Mouse (Mus musculus): ENCODE measurements at regions not wholly inside any gene's neighbourhood (a gene's known extent, or its start where the extent isn't known, plus 50 kb on each side); places are given as distances from the start of the nearest gene placed in this dataset.

DNA sequence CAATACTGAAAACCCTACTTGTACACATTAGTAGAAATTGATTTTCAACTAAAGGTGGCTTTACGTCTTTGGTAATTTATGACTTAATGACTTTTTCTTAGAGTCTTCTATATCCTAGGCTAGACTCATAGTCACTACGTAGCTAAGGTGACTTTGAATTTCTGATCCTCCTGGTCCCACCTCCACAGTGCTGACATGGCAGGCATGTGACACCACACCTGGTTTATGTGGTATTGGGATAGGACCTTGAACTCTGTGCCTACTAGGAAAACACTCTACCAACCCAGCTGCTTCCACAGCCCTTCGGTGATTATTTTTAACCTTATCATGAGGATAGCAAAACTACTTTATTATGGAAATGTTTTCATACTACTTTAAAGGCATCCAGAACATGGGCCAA, 51.5 kb upstream of the D7Ertd443e start:
- no peak for DNase-seq

DNA sequence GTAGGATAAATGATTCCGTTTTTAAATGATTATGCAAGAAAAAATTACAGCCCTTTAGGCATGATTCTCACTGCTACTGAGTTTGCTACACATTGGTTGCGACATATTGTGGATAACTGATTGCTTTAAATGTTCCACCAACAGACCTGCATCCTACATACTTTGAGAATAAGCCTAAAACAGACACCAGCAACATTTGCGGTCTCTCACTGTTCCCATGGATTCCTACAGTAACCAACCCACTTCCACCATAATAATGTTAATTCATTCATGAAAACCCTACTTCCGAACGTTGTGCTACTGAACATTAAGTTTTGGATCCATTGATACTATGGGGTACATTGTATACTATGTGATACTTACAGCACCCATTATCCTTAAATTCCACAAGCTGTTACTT, 53.8 kb upstream of the D7Ertd443e start:
- DNase-seq = no peak

DNA sequence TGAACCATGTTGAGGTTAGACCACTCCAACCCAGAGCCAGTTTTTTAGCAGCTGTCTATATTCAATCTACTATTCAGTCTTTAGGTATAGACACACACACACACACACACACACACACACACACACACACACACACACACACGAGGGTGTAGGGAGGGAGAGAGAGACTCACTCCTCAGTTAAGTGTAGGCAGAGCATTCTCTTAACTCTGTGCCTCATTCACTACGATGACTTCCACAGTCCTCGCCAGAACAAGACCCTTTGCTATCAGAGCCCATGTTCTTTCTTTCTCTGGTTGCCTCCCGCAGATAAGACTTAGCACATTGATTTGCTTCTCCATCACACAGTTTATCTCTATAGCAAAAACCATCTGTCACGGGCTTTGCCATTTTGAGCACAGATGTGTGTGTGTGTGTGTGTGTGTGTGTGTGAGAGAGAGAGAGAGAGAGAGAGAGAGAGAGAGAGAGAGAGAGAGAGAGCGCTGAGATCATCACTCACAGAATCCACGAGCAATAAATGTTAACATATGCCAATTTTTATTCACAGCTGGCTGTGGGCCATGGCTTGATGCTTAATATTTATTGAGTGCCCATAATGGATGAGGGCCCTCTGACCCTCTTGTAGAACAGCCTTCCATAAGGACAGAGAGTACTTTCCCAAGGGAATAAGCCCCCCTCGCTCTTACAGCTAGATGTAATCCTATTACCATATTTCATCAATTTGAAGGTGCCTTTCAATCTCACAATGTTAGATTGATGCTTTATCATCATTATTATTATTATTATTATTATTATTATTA, 59.7 kb upstream of the D7Ertd443e start:
- DNase-seq = no peak

DNA sequence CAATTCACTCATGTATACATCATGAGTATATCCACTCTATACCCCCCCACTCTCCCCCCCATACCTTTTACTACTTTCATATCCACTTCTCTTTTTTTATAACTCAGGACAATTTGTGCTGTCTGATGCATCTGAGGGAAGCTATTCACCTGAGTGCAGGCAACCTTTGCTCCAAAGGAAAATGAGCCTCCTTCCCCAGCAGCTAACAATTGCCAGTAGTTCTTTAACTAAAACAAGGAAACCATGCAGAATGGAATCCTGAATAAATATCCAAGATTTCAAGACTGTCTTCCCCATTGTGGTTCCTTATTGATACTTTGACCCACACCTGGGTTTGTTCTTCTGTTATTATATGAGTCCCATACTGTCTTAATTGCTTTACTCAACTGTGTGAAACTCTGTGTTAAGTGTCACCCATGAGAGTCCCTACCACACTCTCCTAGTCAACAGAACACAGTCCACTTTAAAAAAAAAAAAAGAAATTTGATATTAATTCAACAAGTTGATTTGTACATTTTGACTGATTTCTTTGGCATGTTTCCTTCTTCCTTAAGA, 62.3 kb upstream of the D7Ertd443e start:
- no peak for DNase-seq

DNA sequence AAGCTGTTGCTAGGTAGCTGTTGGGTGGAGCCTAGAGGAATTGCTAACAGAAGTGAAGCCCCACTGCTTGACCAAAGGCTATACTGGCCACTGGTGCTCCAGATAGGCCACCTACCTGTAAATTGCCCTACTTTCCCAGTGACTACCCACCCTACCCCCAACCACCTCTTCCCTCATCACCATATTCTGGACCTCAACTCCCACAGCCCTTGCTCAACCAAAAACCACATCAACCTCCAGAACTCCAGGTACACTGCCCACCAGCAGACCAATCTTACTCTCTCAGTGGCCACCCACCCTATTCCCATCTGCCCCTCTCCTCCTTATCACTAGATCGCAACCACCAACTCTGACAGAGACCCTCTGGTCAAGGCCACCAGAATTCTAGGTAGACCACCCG, 63.4 kb upstream of the D7Ertd443e start:
- DNase-seq = no peak

DNA sequence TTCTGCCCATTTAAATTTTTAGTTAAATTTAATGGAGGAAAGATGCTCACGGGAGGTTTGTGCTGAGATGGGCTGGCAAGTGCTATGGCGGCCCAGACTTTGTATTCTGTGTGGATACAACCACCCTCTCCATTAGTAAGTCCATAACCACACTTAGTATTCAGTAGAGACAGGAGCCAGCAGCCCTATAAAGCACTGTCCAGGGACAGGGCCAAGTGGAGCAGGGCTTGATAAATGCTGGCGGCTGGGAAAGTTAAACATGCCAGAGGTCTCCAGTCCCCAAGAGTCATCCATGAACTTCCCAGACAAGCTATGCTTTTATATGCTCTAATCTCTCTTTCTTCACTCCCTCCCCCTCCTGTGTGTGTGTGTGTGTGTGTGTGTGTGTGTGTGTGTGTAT, 77.2 kb upstream of the D7Ertd443e start:
- peak; percentile 5 to 8 for DNase-seq

DNA sequence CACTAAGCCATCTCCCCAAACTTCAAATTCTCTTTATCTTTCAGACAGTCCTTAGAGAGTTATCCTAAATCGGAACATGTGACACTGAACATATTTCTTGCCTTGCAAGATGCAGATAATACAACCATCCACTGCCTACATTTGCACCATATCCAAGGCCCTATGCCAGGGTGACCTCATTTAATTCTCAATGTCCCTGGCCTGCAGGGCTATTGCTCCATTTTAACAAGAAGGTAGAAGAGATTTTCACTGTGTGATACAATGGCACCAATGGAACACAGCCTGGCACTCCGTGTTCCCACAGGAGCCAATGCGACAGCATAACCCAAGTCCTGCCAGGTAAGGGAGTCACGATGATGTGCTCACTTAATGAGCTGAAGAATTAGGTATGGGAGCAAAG, 77.9 kb upstream of the D7Ertd443e start:
- DNase-seq = no peak

DNA sequence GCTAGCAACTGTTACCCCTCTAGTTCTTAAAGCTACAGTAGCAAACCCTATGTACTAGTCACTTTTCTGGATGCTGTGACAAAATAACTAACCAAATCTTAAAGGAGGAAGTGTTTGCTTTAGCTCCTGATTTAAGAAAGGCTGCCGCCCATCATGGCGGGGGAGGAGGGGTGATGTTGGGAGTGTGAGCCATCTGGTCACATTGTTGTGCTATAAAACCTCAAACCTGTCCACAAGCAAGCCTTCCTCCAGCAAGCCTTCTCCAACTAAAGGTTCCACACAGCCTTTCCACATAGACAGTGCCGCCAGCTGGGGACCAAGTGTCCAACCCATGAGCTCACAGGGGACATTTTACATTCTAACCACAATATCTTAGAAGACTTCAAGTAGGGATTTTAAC, 81.8 kb upstream of the D7Ertd443e start:
- DNase-seq = no peak

DNA sequence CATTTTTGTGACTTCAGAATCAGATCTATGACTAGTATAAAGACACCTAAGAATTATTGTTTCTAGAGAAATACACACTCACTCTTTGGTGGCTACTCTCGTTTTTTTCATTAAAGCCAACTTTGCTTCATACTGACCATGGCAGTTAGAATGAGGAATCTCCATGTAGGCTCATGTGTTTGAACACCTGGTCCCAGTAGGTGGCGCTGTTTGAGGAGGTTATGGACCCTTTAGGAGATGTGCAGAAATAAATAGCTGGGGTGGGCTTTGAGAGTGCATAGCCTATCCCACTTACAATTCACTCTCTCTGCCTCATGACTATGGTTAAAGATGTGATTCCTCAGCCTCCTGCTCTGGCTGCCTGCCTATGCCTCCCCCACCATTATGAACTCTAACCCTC, 85.8 kb upstream of the D7Ertd443e start:
- DNase-seq = peak; percentile 63 to 67

DNA sequence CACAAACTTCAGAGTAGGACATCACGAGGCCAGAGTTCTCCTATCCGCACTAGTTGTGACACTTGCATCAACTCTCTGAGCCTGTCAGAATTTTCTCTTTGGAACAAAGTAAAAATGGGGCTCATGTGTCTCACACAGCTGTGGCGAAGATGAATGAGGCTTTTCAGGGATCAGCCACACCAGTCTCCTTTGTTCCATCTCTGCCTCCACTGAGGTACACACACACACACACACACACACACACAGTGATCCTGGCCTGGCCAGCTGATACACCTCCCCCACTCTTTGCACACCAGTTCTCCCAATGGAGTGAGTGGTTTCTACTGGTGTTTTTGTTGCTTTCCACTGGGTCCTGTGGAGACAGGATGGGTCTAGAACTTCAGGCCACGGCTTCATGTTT, 105.9 kb upstream of the D7Ertd443e start:
- no peak for DNase-seq

DNA sequence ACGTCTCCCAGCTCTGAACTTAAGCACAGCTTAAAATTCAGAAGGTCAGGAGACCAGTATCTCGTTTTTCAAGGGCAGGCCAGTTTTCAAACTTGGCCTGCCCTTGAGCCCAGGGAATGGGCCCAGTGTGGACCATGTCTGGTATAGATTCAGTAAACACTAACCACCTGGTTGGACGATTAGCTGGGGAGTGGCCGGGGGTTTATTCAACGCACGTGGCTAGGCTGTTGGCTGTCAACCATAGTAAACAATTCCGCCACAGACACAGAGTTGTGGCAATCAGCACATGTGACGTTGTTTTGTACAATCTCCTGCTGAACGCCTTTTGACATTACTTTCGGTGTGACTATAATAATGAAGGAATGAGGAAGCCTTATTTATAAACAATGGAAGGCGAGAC, 111.8 kb upstream of the D7Ertd443e start:
- peak in 1 of 2 experiments; percentile 19 for DNase-seq

DNA sequence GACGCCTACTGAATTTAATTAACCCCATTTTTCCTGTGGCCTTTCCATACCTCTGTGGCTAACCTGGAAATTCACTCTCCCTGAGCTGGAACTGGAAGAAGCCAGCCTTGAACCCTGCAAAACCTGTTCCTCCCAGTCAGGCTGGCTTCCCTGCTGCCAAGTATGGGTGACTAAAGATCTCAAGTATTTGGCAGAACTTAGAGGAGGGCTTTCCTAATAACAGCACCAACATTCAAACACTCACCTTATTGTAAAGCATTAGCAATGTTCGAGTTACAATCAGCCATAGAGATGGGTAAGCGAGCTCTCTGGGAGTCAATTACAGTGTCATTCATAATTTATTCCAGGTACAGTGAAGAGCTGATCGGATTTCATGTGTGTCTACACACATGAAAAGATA, 112.4 kb upstream of the D7Ertd443e start:
- peak in 1 of 2 experiments; percentile 17 for DNase-seq

DNA sequence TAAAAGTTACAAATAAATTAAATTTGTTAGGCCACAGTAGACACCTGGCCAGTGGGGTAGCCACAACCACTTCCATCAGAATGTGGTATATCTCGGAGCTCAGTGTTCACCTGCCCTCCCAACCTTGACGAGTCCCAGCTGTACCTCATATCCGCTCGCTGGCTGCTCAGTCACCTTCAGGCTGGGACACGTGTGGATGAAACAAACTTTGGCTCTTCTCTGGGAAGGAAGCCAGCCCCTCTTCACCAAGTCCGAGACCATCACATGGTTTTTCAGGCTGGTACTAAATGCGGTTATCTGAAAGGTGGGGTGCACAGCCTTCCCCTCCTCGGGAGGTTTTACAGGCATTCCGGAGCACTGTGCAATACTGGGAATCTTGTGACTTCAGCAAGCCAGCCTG, 113.3 kb upstream of the D7Ertd443e start:
- DNase-seq = peak; percentile 30 to 54

DNA sequence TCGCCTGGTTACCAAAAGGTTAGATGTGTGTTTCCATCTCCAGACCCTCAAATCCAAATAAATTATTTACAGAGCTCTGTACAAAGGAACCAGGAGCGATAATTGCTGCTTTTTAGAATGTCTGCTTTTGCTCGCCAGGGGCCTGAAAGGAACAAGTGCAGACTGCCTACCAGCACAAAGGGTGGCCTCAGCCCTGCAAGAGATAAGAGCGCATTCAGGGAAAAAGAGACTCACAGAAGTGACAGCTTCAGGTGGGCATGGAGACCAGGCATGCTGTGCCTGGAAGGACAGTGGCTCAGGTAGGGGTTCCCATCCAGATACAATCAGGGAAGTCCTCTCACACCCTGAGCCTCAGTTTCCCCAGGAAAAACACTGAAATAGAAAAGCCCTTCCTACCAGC, 114.0 kb upstream of the D7Ertd443e start:
- DNase-seq = peak; percentile 6 to 23

DNA sequence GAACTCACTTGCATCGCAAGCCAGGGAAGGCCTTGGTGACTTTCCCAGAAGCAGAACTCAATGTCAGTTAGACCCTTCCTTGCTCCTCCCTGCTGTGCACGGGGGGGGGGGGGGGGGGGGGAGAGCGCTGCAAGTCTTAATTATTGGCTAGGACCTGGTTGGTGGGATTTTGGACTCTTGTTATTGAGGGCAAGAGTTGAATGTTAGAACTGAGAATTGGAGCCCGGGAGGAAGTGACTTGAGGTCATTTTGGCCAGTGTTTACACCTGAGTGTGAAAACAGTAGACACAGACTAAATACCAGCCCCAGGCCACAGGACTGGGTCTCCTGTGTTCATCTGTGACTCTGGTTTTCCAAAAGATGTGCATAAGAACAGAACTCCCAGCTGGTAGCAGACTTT, 114.7 kb upstream of the D7Ertd443e start:
- DNase-seq = peak in 1 of 2 experiments; percentile 8

DNA sequence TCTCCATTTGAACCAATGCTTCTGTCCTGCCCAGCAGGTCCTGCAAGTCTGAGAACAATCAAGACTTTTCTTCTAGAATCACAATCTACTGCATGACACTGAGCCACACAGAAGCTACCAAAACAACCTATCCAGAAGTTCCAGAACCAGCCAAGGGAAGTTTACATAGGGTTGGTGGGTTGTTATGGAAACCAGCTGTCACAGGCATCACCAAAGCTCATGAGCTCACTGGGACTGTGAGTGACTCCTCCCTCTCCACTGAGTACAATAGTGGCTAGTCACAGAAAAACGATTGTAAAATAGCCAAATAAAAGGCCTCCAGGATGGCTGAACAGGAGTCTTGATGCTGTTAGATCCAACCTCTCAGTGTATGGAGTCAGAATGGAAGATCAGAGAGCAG, 115.6 kb upstream of the D7Ertd443e start:
- no peak for DNase-seq

DNA sequence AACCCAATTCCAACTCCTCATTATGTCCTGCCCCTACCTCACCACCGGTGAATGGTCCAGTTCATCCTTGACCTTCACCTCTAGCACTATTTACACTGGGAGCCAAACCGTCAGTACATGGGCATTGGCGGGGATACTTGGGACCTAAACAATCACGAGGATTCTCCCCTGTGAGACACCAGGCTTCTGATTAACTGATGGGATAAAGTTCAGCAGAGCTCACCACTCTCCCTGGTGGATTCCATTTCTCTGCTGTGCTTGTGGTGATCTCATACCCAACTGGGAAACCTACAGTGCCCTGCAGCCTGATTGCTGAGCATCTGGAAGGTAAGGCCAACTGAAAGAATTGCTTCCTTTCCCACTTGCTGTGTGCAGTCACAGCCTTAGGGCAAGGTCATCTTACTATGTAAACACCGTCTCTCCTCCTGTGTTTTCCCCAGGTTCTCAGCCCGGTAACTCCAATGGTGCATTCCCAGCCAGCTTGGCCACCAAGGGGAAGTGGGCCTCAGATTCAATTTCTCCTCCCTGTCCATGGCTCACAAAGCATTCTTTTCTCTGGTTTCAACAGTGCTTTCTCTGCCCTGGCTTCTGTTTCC, 125.0 kb upstream of the D7Ertd443e start:
- DNase-seq = no peak

DNA sequence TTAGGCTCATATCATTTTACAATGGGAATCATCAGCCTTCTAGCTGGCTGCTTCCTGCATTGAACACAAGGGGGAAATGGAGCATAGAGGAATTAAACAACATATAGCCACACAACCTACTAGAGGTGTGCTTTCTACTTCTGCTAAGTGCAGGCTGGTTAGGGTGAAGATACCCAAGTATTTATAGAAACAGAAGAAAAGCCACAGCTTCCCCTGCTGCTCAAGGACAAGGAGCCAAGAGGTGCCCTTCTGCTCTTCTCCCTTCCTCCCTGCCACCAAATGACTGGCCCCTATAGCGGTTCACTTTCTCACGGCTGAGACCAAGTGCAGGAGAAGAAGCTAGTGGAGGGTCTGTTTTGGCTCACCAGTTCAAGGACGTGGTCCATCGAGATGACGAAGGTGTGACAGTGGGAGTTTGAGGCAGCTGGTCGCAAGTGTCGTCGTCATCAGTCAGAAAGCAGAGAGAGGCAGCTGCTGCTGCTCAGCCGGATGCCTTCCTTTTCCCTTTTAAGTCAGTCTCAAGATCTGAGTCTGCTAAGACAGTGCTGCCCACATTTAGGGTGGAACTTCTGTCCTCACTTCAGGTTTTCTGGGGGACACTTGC, 134.0 kb upstream of the D7Ertd443e start:
- no peak for DNase-seq

DNA sequence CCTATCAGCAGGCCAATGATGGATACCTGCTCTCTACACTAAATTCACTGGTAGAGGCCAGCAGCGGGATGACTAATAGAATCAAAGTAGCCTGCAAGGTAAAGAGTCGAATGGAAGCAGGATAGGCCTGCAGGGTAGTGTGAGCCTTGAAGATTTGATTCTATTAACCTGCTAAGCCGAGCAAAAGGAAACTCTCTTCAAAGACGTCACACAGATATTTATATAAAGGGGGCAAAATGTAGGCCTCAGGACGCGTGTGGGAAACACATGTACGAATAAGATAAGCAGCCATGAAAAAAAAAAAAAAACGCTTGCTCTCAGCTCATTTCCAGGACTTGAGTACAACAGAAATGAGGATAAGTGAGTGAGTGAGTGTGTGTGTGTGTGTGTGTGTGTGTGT, 138.4 kb upstream of the D7Ertd443e start:
- DNase-seq = no peak

DNA sequence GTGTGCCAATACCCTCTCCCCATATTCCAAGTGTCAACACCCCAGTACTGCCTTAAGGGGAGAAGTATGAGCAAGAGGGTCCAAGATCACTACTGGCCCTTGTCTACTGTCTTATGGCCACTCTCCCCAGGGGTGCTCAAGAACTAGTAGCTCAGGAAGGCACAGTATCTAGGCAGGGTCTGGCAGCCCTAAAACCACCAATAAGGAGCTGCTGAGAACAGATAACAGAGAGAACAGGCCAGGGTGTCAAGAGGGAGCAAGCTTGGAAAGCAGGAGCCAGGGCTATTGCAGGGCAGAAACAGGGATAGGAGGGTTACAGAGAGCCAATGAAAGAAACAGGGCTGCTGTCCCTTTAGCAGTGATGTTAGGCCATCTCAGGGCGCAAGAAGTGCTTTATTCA, 139.6 kb upstream of the D7Ertd443e start:
- no peak for DNase-seq

DNA sequence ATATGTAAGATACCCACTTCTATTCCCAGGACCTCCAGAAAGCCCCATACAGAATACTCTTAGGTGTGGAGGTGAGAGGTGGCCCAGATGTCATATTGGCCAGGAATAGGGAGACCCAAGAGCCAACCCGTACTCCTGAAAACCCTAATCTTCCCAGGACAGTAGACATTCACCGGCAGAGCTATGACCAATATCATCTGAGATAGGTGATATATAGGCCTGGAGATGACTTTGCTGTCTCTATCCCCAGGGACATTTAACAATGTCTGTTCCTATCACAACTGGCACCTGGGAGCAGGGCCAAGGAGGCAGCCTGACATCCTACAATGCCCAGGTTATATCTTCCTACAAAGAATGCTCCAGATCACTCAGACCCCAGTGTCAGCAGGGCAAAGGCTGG, 140.0 kb upstream of the D7Ertd443e start:
- DNase-seq = no peak

DNA sequence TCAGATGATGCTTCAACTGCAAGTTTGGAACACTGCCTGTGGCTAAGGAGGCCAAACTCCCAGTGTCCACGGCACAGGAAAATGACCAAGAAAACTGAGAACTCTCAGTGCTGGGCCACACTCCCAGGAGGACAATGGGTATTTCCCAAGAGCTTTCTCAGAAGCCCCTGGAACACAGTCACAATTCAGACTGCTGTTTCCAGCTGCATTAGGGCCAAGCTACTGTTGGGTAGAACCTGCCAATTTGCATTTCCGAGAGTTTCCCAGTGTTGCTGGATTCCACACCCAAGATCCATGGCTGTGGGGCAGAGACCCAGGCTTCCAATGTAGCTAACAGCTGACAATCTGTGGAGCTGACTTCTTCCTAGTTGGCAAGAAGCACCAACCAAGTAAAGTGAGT, 141.9 kb upstream of the D7Ertd443e start:
- DNase-seq = no peak

DNA sequence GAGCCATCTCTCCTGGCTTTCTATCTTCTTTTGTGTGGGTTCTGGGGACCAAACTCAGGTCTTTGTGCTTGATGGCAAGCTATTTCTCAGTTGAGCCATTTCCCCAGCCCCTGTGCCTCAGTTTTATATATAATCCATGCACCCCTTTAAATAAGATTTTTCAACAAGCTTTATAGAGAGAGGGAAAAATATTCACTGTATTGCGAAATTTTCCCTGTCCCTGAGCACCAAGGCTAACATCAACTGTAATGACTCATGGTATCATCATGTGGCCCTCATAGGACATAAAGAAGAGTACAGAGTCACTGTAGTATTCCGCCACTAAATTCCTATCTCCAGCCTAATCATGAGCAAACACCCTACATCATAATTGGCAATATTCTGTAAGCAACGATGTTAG, 142.4 kb upstream of the Dock1 start:
- DNase-seq = no peak

DNA sequence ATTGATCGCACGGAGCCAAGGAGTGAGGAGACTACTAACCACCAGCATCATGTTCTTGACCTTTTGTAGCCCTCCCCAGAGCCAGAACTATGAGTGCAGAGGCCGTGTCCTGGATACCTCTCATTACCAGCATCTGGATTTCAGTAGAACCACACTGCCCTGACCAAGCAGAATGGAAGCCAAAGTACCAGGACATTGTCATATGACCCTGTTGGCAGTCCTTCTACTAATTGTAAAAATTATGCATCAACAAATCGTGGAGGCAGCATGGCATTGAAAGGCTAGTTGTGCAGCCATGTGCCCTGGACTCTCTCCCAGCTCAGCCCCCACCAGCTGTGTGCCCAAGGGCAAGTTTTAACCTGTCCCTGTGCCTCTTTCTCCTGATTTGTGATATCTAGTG, 135.6 kb upstream of the Dock1 start:
- no peak for DNase-seq
